Mouse (Mus musculus): ENCODE data around the gene Snph. TPM values are rescaled to one million over a fixed set of nuclear protein-coding genes. Genes with fewer than 3 reads are reported as not detected.
A peak's percentile ranks its signal among the peaks of the same experiment; 100 is the strongest.

Snph gene
- polyA plus RNA-seq, 1 experiment from 2014 or later: 2.6 TPM

DNA sequence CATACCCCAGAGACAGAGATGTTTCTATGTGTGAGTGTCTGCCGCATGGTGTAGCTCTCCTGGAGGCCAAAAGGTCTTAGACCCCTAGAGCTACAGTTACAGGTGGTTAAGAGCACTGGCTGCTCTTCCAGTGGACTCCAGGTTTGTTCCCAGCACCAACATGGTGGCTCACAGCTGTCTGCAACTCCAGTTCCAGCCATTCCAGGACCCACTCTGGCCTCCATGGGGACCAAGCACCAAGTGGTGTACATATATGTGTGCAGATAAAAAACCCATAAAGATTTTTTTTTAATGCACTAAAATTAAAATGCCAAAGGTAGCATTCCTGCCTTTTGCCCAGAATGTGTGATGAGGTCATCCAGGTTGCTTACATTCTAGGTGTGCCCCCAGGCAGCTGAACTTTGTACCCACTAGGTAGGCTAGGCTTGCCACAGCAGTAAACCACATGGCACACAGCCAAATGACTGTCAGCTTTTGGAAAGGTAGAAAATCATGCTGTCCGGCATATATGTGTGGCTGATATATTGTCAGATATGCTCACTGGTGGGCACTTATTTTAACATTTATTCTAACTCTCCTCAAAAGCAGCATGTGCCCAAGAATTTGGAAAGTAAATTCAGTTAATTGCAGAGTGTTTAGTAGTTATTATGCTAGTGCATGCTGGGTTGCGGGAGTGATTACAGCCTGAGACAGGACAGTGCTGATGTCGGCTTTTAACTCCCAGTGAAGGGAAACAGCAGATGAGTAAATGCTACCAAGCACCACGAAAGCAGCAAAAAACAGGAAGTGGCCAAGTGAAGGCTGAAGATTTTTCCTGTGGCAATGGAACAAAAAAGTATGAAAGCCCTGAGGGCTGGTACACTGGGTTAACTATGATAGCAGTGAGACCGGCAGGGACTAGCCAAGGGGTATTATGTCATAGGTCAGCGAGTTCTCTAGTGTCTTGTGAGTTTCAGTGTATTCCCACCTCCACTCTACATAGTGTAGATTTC, 69.2 kb downstream of the Snph start:
- WGBS: 91% methylated on average over 7 of the region's 7 CpGs
- no peak for DNase-seq (ENCODE audit: low spot score)
- no peaks in the 10 kb centered on the region for H3K27me3 ChIP-seq (ENCODE audit: insufficient read depth, poor library complexity, severe bottlenecking)
- H3K36me3 ChIP-seq: peaks cover 69% of the 10 kb centered on the region
- no peak overlapping the region for H3K4me3 ChIP-seq
- H3K27ac ChIP-seq: no peak overlapping the region
- H3K9me3 ChIP-seq: no peaks in the 10 kb centered on the region
- H3K4me1 ChIP-seq (replicated peaks): no peaks in the 10 kb centered on the region

DNA sequence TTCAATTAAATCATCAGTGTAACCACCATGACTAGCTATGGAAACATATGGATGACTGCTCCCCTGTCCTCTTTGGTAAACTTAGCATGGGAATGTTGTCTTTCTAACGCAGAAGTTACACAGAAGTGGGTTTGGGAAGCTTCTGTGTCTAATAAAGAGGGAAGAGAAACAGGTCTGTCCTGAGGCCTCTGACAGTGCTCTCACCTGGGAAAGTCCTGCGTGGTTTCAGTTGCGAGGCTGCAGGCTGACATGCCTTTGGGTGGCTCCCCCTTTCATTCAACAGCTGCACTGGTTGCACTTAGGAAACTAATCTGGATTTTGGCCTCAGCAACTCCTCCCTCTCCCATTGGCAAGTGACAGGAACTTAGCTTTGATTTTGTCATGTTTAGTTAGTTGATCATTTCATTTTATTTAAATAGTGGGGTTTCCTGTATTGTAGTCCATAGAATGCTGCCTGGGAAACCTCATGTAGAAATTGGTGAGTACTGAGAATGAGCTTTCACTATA, 82.7 kb downstream of the Snph start:
- Histone ChIP-seq H3K27ac (no peak overlapping the region), H3K4me1 (replicated peaks) (peaks cover 11% of the 10 kb centered on the region), H3K36me3 (peaks cover 99% of the 10 kb centered on the region), H3K27me3 (ENCODE audit: insufficient read depth, poor library complexity, severe bottlenecking) (no peaks in the 10 kb centered on the region), H3K9me3 (no peaks in the 10 kb centered on the region), H3K4me3 (no peak overlapping the region)
- no peak for DNase-seq (ENCODE audit: low spot score)
- WGBS: 91% methylated on average over 3 of the region's 3 CpGs

DNA sequence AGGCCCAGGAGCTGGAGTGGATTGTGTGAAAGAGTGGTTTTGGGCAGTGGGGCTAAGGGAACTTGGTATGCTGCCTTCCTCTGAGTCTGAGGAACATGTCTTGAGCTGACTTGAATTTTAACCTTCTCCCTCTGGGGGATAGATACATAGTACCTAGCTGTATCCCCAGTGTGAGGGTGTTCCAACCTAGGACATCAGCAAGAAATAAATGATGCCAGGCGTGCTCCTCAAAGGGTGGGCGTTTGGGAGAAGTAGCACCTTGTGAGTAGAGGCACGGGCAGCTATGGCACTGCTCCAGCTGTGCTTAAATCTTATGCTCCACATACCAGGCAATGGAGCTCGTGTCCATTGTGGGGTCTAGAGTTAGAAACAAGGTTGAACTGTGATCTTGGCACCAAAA, 85.8 kb downstream of the Snph start:
- 90% methylated on average over 4 of the region's 4 CpGs for WGBS
- Histone ChIP-seq H3K4me3 (no peak overlapping the region), H3K36me3 (peaks cover 75% of the 10 kb centered on the region), H3K27me3 (ENCODE audit: insufficient read depth, poor library complexity, severe bottlenecking) (no peaks in the 10 kb centered on the region), H3K9me3 (no peaks in the 10 kb centered on the region), H3K27ac (no peak overlapping the region), H3K4me1 (replicated peaks) (peaks cover 30% of the 10 kb centered on the region)
- DNase-seq (ENCODE audit: low spot score): no peak

DNA sequence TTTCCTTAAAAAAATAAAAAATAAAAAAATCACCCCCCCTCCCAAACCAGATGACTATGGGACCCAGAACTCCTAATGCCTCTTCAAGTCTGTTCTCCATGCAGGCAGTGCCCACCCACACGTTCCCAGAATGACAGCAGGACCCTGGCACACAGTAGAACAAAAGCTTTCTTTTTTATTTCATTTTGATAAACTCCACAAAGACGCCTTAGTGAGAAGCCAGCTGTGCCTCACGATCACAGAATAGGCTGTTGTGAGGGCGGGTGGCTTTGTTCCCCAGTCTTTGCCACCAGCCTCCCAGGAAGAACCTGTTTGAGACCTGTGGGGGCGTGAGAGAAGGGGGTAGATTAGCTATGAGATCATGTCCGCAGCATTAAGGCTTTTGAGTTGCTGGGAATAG, 87.7 kb downstream of the Snph start:
- no peak for DNase-seq (ENCODE audit: low spot score)
- WGBS: 66% methylated on average over 6 of the region's 6 CpGs
- peaks cover 56% of the 10 kb centered on the region for H3K36me3 ChIP-seq
- peak overlapping the region; percentile 99; the same call in 1 of the 2 replicates for H3K4me3 ChIP-seq
- H3K4me1 ChIP-seq (replicated peaks): peaks cover 33% of the 10 kb centered on the region
- no peaks in the 10 kb centered on the region for H3K9me3 ChIP-seq
- H3K27ac ChIP-seq: peak overlapping the region; percentile 40; the same call in 1 of the 2 replicates
- no peaks in the 10 kb centered on the region for H3K27me3 ChIP-seq (ENCODE audit: insufficient read depth, poor library complexity, severe bottlenecking)

DNA sequence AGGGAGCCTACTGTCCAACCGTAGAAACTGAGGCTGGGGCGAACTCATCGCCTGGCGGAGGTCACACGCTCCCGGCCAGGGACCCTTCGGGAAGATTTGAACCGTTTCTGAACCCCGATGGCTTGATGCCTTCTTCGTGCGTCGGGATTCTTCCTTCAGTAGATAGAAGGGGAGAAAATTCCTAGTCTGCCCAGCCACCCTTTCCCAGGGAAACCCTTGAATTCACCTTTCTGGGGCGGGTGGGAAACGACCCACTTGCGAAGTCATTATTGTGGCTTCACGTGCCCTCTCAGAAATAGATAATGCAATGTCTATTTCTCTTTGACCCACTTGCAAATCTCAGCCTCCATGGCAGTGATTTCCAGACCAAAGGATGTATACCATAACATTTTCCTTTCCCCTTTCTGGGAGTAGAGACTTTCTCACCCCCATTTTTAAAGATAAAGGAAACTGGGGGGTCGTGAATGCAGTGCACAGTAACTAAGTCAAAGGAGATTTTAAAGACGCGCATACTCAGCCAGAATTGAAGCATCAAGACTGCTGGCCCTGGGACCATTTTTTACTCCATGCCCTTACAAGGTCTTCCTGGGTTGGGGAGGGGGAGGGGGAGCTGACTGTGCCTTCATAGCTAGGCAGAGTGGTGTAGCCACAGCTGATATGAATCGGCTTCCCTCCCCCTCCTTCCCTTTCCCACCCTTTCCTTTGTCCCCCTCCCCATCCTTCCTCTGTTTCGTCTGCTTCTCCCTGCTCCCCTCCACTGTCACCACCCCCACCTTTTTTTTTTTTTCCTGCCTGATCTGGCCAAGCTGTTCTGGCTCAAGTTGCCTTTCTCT, 89.1 kb downstream of the Snph start:
- peak; percentile 61 for DNase-seq (ENCODE audit: low spot score)
- H3K27me3 ChIP-seq (ENCODE audit: insufficient read depth, poor library complexity, severe bottlenecking): no peaks in the 10 kb centered on the region
- H3K4me3 ChIP-seq: peak overlapping the region; percentile 99
- peaks cover 42% of the 10 kb centered on the region for H3K36me3 ChIP-seq
- 2% methylated on average over 21 of the region's 21 CpGs for WGBS
- H3K27ac ChIP-seq: peak overlapping the region; percentile 97
- peaks cover 33% of the 10 kb centered on the region for H3K4me1 ChIP-seq (replicated peaks)
- no peaks in the 10 kb centered on the region for H3K9me3 ChIP-seq

DNA sequence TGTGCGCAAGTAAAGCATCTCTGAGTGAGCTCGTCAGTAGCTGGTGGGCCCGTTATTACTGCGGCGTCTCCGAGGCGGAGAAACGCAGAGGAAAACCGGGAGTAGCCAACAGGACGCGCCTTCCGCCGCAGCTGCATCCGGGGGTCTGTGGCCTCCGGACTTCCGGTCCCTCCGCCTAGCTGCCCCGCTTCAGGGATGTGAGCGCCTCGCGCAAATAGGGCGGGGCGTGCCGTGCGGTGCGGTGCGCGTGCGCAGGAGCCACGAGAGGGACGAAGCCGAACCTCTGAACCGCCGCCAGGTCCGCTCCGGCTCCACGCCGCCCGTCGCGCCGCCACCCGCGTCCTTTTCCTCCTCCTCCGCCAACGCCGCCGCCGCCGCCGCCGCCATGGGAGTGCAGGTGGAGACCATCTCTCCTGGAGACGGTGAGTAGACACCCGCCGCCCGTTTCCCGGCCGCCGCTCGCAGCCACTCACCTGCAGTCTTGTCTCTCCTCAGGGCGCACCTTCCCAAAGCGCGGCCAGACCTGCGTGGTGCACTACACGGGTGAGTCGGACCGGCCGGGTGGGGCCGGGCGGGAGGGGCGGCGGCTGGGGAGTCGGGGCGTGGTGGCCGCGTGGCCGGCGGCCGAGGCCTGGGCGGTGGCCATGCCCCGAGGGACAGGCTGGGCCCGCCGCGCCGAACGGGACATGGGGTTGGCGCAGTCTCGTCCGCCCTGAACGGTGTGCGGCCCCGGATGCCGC, 89.9 kb downstream of the Snph start, which contains the start of gene Fkbp1a:
Fkbp1a (plus strand) TSS at position 161 of the 740 bp plus-strand sequence.
- DNase-seq (ENCODE audit: low spot score): peak; percentile 97
- under 1% methylated on average over 93 of the region's 93 CpGs for WGBS
- peaks cover 33% of the 10 kb centered on the region for H3K4me1 ChIP-seq (replicated peaks)
- peaks cover 35% of the 10 kb centered on the region for H3K36me3 ChIP-seq
- H3K9me3 ChIP-seq: no peaks in the 10 kb centered on the region
- peak within 1 kb of the TSS; percentile 99 for H3K4me3 ChIP-seq
- H3K27me3 ChIP-seq (ENCODE audit: insufficient read depth, poor library complexity, severe bottlenecking): no peaks in the 10 kb centered on the region
- peak within 1 kb of the TSS; percentile 97 for H3K27ac ChIP-seq

Other genes starting within 250 kb of the Snph start
- gene 4921509C19Rik, start 156.4 kb downstream of the Snph start, polyA plus RNA-seq (2016; fragmentation: Nextera tagmentation; extraction: Ambion mirVana): not detected in 2 replicates
- 271 and 284 TPM in 2 replicates for gene Nsfl1c, start 138.4 kb downstream of the Snph start, polyA plus RNA-seq (2016; fragmentation: Nextera tagmentation; extraction: Ambion mirVana)
- gene Fkbp1a, start 90.1 kb downstream of the Snph start, polyA plus RNA-seq (2016; fragmentation: Nextera tagmentation; extraction: Ambion mirVana): 600 and 645 TPM in 2 replicates
- 0.67 and 0.97 TPM in 2 replicates for gene Sdcbp2, start 60.0 kb downstream of the Snph start, polyA plus RNA-seq (2016; fragmentation: Nextera tagmentation; extraction: Ambion mirVana)
- gene Rad21l, start 35.9 kb upstream of the Snph start, polyA plus RNA-seq (2016; fragmentation: Nextera tagmentation; extraction: Ambion mirVana): not detected in 2 replicates
- gene Tmem74b, start 69.4 kb upstream of the Snph start, polyA plus RNA-seq (2016; fragmentation: Nextera tagmentation; extraction: Ambion mirVana): 3.2 and 4.5 TPM in 2 replicates
- 51.0 and 53.2 TPM in 2 replicates for gene Psmf1, start 111.6 kb upstream of the Snph start, polyA plus RNA-seq (2016; fragmentation: Nextera tagmentation; extraction: Ambion mirVana)
- gene Rspo4, start 210.3 kb upstream of the Snph start, polyA plus RNA-seq (2016; fragmentation: Nextera tagmentation; extraction: Ambion mirVana): 0.77 and 1.3 TPM in 2 replicates